Mouse (Mus musculus) inflammation-experienced regulatory T-cells, adult 16 weeks (primary cell): ENCODE data around the gene Draxin. TPM values are rescaled to one million over a fixed set of nuclear protein-coding genes. Genes with fewer than 3 reads are reported as not detected.

Experiments
- polyA plus RNA-seq: library from polyadenylated mRNA; unstranded; fragments of 100-300 nt; shearing (Covaris generic); gene quantifications from one replicate; pipeline ENCODE4 v1.2.1, GENCODE M21; 2017

Gene Draxin
- polyA plus RNA-seq = 0.06 TPM

DNA sequence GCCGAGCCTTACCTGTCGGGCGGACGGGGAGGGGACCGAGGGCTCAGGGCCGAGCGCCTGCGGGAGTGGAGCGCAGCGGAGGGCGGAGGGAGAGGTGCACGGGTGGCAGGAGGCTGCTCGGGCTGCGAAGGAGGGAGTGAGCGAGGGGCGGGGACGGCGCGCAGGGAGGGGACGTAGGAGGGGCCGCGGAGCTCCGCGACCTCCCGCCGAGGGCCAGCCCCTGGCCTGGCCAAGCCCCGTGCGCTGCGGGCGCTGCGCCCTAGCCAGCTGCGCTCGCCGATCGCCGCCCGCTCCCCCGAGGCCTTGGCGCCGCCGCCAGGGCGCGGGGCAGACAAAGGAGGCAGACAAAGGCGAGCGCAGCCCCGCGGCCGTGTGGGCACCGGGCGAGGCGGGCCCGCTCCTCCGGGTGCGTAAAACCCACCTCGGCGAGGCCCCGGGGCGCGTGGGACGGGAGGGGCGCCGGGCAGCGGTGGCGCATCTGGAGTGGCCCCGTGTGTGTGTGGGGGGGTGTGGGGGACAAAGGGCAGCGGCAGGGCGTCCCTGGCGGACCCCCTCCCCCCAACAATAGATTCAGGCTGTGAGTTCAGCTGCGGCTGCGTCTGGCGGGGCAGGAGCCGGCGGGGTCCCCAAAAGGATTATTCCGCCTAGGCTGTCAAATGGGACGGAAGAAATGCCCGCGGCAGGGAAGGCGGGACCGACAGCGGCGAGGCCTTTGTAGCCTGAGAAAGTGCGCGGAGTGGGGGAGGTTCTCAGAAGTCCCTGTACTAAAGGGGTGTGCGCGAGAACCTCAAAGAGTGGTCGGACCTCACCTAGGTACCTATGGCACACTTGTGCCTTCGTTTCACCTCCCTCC lies at the start of gene Draxin:
Draxin (minus strand) TSS at position 138 of the 853 bp plus-strand sequence.

DNA sequence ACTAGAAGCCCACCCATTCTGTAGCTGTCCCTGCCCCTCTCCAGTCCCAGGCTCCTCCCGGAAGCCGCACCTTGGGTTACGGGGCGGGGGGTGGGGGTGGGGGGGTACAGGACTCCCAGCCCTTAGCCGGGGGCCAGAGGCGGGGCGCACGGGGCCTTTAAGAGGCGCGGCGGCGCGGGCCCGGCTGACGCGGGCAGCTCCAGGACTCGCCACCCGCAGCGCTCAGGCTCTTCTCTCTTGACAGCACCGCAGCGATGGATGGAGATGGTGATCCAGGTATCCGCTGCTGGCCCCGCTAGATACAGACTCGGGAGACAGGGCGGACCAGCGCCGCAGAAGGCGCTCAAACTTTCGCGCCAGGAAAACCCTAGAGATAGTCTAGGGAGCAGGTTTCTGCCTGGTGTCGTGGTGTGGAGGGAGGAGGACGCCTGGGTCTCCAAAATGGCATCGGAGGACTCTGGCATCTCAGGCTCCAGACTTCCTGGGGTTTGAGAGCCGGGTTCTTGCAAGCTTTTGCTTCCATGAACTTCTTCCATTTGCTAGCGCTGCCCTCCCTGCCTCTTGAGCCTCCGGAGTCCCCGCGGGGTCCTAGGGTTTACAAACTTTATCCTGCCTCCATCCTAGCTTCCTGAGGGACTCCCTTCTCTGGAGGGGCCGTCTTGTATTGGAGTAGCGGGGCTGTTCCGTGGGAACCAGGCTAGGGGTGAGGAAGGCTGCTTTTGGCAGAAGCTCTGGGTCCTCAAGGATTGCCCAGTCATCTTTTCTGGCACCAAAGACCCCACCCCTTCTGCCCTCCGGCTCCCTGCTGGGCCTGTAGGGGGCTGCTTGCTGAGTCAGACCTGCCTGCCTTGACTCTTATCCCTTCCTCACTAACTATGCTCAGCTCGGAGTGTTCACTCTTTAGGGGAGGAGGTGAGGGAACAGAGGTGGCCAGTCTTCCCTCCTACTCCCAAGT lies 30.2 kb upstream of the Draxin start, which contains the start of the genes Fbxo44 and Fbxo2:
Fbxo44 (minus strand) TSS at position 47 of the 955 bp plus-strand sequence.
Fbxo2 (plus strand) TSS at position 186 of the 955 bp plus-strand sequence.

DNA sequence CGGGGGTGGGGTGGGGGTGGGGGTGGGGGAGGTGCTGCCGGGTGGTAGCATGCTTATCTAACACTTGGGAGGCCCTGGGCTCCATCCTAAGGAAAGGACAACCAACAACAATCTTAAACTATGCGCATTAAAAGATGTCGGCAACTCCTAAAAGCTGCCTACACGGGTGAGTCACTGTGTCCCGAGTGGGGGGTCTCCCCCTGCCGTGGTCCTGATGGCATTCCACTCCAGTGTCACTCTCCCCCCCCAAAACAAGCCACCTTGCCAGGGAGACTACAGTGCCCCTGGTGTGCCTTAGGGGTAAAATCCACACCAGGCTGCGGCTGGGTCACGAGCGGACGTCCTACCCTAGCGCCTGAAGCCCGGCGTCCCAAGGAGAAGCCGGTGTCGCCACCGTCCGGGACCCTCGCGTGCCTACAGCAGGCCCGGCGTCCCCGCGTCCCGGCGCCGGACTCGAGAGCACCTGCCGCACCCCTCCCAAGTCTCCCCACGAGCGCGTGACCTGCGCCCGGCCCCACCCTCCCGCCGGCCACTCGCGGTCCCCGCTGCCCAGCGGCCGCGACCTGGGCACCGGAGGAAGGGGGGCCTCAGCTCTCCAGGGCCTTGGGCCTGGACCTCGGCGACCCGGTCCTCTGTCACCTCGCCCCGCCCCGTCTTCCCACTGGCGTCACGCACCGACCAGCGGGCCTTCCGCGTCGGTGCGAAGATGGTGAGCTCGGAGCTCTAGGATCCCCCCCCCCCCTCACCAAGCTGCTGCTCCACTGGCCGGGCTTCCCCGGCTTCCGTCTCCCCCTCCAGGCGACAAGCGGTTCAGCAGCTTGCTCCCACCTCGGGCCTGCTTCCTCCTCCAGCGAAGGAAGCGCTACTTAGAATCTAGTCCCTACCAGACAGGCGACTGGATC lies 21.0 kb upstream of the Draxin start, which contains the start of gene Fbxo6:
Fbxo6 (minus strand) TSS at position 874 of the 902 bp plus-strand sequence.

DNA sequence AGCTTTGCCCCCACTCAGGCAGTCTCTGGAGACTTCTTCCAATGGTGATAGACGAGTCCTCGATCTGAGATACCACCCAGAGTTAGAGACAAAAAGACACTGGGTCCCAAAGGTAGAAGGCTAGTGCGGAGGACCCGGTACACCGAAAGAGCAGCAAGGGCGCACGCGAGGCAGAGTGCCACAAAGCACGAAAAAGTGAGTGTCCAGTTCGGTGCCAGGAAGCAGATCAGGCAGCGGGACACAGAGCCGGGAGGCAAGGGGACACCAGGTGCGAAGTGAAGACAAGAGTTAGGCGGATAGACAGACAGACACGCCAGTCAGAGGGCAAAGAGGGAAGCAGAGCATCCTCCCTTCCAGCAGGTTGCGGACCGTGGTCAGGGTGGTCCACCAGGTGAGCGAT lies 365 bp downstream of the Draxin start, which contains the start of gene Mad2l2:
Mad2l2 (plus strand) TSS at position 252 of the 400 bp plus-strand sequence.

DNA sequence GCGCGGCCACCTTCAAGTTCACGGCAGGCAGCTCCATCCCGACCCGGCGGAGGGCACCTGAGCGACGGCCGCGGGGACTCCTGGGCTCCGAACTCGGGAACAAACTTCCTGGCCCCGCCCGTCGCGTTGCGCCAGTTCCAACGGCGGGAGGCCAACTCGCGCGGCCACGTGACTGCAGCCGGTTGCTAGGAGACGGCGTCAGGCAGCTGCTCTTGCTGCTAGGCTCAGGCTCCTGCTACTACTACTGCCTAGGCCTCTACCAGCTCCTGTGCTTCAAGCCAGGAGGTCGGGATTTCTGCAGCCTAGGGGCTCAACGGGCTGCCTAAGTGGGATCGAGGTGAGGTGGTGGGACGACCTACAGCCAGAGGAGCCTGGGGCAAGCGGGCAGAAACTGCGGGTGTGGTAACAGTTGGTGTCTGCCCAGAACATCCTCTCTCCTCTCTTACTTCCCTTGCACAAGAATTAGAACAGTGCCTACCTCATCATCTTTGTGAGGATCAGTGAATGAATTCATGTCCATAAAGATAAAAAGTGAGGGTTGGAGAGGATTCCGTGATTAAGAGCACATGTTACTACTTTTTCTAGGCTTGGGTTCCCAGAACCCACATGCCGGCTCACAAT lies 42.5 kb downstream of the Draxin start, which contains the start of gene Agtrap:
Agtrap (minus strand) TSS at position 125 of the 621 bp plus-strand sequence.

Other genes with a start within 250 kb of the Draxin start
- gene Mfn2, start 226.0 kb downstream of the Draxin start, polyA plus RNA-seq = 55.8 TPM
- 11.6 TPM for gene Plod1, start 193.9 kb downstream of the Draxin start, polyA plus RNA-seq
- gene 2510039O18Rik, start 189.8 kb downstream of the Draxin start, polyA plus RNA-seq = 4.5 TPM
- not detected for gene Nppb, start 144.9 kb downstream of the Draxin start, polyA plus RNA-seq
- gene Nppa, start 130.0 kb downstream of the Draxin start, polyA plus RNA-seq = not detected
- 10.1 TPM for gene Clcn6, start 91.9 kb downstream of the Draxin start, polyA plus RNA-seq
- gene Mthfr, start 91.6 kb downstream of the Draxin start, polyA plus RNA-seq = 21.3 TPM
- 28.8 TPM for gene Agtrap, start 42.7 kb downstream of the Draxin start, polyA plus RNA-seq
- 49.7 TPM for gene Mad2l2, start 314 bp downstream of the Draxin start, polyA plus RNA-seq
- 50.2 TPM for gene Fbxo6, start 21.4 kb upstream of the Draxin start, polyA plus RNA-seq
- 4.3 TPM for gene Fbxo44, start 29.8 kb upstream of the Draxin start, polyA plus RNA-seq
- gene Fbxo2, start 29.9 kb upstream of the Draxin start, polyA plus RNA-seq = not detected
- gene Disp3, start 157.3 kb upstream of the Draxin start, polyA plus RNA-seq = not detected